Mouse (Mus musculus) skeletal muscle tissue, postnatal 0 days (tissue): ENCODE results near the gene Bbx. TPM values are rescaled to one million over a fixed set of nuclear protein-coding genes. Genes with fewer than 3 reads are reported as not detected.

Source experiments
- polyA plus RNA-seq: library from polyadenylated mRNA; unstranded; fragments of >200 nt; fragmentation: Nextera tagmentation; extraction: Ambion mirVana; gene quantifications from 2 replicates; pipeline ENCODE4 v1.2.1, GENCODE M21; 2015

Bbx gene
- polyA plus RNA-seq: 15.6 and 16.8 TPM in 2 replicates

GRCm38 (mm10) chr16:50432062-50432878, at the start of gene Bbx:
TSS of gene Bbx (minus strand) at chr16:50432390.

Other genes starting within 250 kb of the Bbx start
- gene Ccdc54, start 158.8 kb upstream of the Bbx start, polyA plus RNA-seq: not detected in 2 replicates